Mouse (Mus musculus): ENCODE data around the gene Slc26a5. TPM values are rescaled to one million over a fixed set of nuclear protein-coding genes. Genes with fewer than 3 reads are reported as not detected.

The Slc26a5 gene
- not detected for polyA plus RNA-seq (2014; fragmentation: Illumina TruSeq; extraction: RNeasy Lipid Tissue Mini Kit (QIAGEN cat#74804); ENCODE audit: low read depth, low replicate concordance)

DNA sequence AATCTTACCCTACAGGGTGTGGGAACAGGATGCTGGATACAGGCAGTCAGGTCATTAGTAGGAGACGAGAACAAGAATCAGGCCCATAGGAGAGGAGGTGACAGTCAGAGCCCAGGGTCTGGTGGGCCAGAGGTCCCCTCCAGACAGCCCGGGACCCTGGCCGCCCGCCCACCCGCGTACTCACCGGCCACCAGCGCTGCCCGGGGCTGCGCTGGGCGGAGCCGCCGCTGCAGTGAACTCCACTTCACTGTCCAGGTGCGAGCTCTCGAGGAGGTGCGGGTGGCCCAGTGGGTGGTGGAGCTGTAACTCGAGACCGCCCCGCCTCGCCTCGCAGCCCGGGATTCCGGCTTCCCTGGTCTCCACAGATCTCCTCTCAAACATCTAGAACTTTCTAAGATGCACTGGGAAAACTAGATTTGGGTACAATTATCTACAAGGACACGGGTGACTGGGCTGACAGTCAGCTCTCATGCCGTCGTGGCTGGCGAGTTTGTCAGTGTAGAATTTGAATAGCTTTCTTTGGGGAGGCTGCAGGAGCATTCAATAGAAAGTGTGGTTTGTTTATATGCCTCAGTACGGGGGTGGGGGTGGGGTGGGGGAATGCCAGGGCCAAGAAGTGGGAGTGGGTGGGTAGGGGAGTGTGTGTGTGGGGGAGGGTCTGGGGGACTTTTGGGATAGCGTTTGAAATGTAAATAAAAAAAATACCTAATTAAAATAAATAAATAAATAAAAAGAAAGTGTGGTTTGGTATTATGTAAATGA, at the start of gene Slc26a5:
Gene Slc26a5, minus strand, starts transcription at position 259 of the 762 bp plus-strand sequence.

DNA sequence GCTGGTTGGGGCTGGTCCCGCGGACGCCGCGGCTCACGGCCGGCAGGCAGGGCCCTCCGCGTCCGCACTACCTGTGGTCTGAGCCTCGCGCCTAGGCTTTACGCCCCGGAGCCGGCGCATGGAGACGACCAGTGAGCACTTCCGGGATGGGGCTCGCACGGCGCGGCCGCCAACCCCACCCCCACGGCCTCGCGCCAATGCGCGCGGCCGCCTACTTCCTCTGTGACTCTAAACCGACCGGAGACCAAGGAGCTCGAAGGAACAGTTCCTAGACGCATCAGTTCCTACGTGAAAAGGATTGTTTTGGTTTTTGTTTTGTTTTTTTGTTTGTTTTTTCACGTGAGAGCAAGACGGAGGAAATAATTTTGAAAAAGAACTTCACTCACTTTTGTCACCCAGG, 80.4 kb downstream of the Slc26a5 start, which contains the start of the genes Dnajc2 and Psmc2:
Gene Dnajc2, minus strand, starts transcription at position 199 of the 400 bp plus-strand sequence.
Gene Psmc2, plus strand, starts transcription at position 231 of the 400 bp plus-strand sequence.

Other genes with a start within 250 kb of the Slc26a5 start
- 0.44 TPM for gene Fbxl13, start 220.0 kb downstream of the Slc26a5 start, polyA plus RNA-seq (2014; fragmentation: Illumina TruSeq; extraction: RNeasy Lipid Tissue Mini Kit (QIAGEN cat#74804); ENCODE audit: low read depth, low replicate concordance)
- gene Armc10, start 219.8 kb downstream of the Slc26a5 start, polyA plus RNA-seq (2014; fragmentation: Illumina TruSeq; extraction: RNeasy Lipid Tissue Mini Kit (QIAGEN cat#74804); ENCODE audit: low read depth, low replicate concordance), result 72.0 TPM
- gene Napepld, start 164.2 kb downstream of the Slc26a5 start, polyA plus RNA-seq (2014; fragmentation: Illumina TruSeq; extraction: RNeasy Lipid Tissue Mini Kit (QIAGEN cat#74804); ENCODE audit: low read depth, low replicate concordance), result 14.1 TPM
- gene Pmpcb, start 128.5 kb downstream of the Slc26a5 start, polyA plus RNA-seq (2014; fragmentation: Illumina TruSeq; extraction: RNeasy Lipid Tissue Mini Kit (QIAGEN cat#74804); ENCODE audit: low read depth, low replicate concordance), result 349 TPM
- gene Dnajc2, start 80.4 kb downstream of the Slc26a5 start, polyA plus RNA-seq (2014; fragmentation: Illumina TruSeq; extraction: RNeasy Lipid Tissue Mini Kit (QIAGEN cat#74804); ENCODE audit: low read depth, low replicate concordance), result 90.8 TPM
- 44.5 TPM for gene Psmc2, start 80.3 kb downstream of the Slc26a5 start, polyA plus RNA-seq (2014; fragmentation: Illumina TruSeq; extraction: RNeasy Lipid Tissue Mini Kit (QIAGEN cat#74804); ENCODE audit: low read depth, low replicate concordance)

All from sigmoid colon, adult 10 weeks (tissue).